Mouse (Mus musculus) intestine, embryonic 16.5 days (tissue): Measurements from ENCODE around the gene Plxna1. TPM values are rescaled to one million over a fixed set of nuclear protein-coding genes. Genes with fewer than 3 reads are reported as not detected.

Source experiments
- ATAC-seq: fragments of 200-750 bp; cut with Nextera tagmentation; 2 replicates; pipeline ENCODE4 v1.8.0; 2017; ENCODE audit warnings: moderate TSS enrichment, moderate library complexity
- H3K27ac ChIP-seq: fragments of 300-500 bp; sonication (generic); 2 replicates; pipeline ENCODE4 v1.5.1; 2014; ENCODE audit warnings: mild to moderate bottlenecking, low read length
- H3K27me3 ChIP-seq: fragments of 300-500 bp; sonication (generic); replicated peaks from 2 replicates; pipeline ENCODE4 v1.6.1; 2014; ENCODE audit warnings: low read length, control low read depth, mixed read lengths; ENCODE audit not compliant: control insufficient read depth, insufficient read depth
- H3K36me3 ChIP-seq: fragments of 300-500 bp; sonication (generic); 2 replicates; pipeline ENCODE4 v1.6.1; 2014; ENCODE audit warnings: low read length, control low read depth; ENCODE audit not compliant: control insufficient read depth, insufficient read depth
- H3K4me1 ChIP-seq: fragments of 300-500 bp; sonication (generic); 2 replicates; pipeline ENCODE4 v1.6.1; 2014; ENCODE audit warnings: low read length, control low read depth, mixed read lengths; ENCODE audit not compliant: control insufficient read depth, insufficient read depth
- H3K4me2 ChIP-seq: fragments of 300-500 bp; sonication (generic); 2 replicates; pipeline ENCODE4 v1.6.1; 2014; ENCODE audit warnings: low read depth, low read length, control low read depth
- H3K4me3 ChIP-seq: fragments of 300-500 bp; sonication (generic); 2 replicates; pipeline ENCODE4 v1.5.1; 2014; ENCODE audit warnings: mild to moderate bottlenecking, low read length
- H3K9ac ChIP-seq: fragments of 300-500 bp; sonication (generic); 2 replicates; pipeline ENCODE4 v1.6.1; 2014; ENCODE audit warnings: low read depth, low read length
- H3K9me3 ChIP-seq: fragments of 300-500 bp; sonication (generic); 2 replicates; pipeline ENCODE4 v1.6.1; 2016; ENCODE audit warnings: low read length, control low read depth; ENCODE audit not compliant: control insufficient read depth
- WGBS: fragments of 180-500 bp; shearing (Covaris S2); extraction: QIAGEN DNeasy Blood & Tissue Kit; methylation state at CpG from one replicate; pipeline ENCODE4 v1.1.7; 2014; 5-methylcytosine and 5-hydroxymethylcytosine counted together
- polyA plus RNA-seq: library from polyadenylated mRNA; unstranded; fragments of >200 nt; fragmentation: Nextera tagmentation; extraction: Ambion mirVana; gene quantifications from 2 replicates; pipeline ENCODE4 v1.2.1, GENCODE M21; 2015

Plxna1 gene
- polyA plus RNA-seq, 1 experiment from 2014 or later, result 5.4 TPM

- no peaks in the 10 kb centered on the region for H3K9me3 ChIP-seq
- H3K27me3 ChIP-seq, result no peaks in the 10 kb centered on the region
- no peak for ATAC-seq
- H3K27ac ChIP-seq, result no peak overlapping the region
- no peak overlapping the region for H3K9ac ChIP-seq
- H3K4me2 ChIP-seq, result no peak overlapping the region
- H3K4me3 ChIP-seq, result no peak overlapping the region
- H3K36me3 ChIP-seq, result no peaks in the 10 kb centered on the region
- 44% methylated on average over 1 of the region's 1 CpGs for WGBS
- H3K4me1 ChIP-seq, result no peaks in the 10 kb centered on the region
Observed at GRCm38 (mm10) chr6:89294621-89295020, 67.8 kb downstream of the Plxna1 start.

GRCm38 (mm10) chr6:89291494-89291893 lies 70.9 kb downstream of the Plxna1 start:
- no peak overlapping the region for H3K4me3 ChIP-seq
- H3K4me2 ChIP-seq, result no peak overlapping the region
- H3K27me3 ChIP-seq, result no peaks in the 10 kb centered on the region
- H3K36me3 ChIP-seq, result no peaks in the 10 kb centered on the region
- no peak overlapping the region for H3K27ac ChIP-seq
- H3K4me1 ChIP-seq, result peaks cover 7% of the 10 kb centered on the region; the same call in 1 of the 2 replicates
- H3K9ac ChIP-seq, result no peak overlapping the region
- H3K9me3 ChIP-seq, result no peaks in the 10 kb centered on the region
- no peak for ATAC-seq
- 54% methylated on average over 7 of the region's 7 CpGs for WGBS

- Histone ChIP-seq H3K4me1 (peaks cover 7% of the 10 kb centered on the region; the same call in 1 of the 2 replicates), H3K27me3 (no peaks in the 10 kb centered on the region), H3K9me3 (no peaks in the 10 kb centered on the region), H3K27ac (no peak overlapping the region), H3K36me3 (no peaks in the 10 kb centered on the region), H3K4me2 (no peak overlapping the region), H3K9ac (no peak overlapping the region), H3K4me3 (no peak overlapping the region)
- ATAC-seq, result no peak
- 22% methylated on average over 6 of the region's 6 CpGs for WGBS
Observed at GRCm38 (mm10) chr6:89288156-89288555, 74.3 kb downstream of the Plxna1 start.

- 43% methylated on average over 6 of the region's 6 CpGs for WGBS
- no peak overlapping the region for H3K4me2 ChIP-seq
- H3K27me3 ChIP-seq, result no peaks in the 10 kb centered on the region
- H3K27ac ChIP-seq, result no peak overlapping the region
- H3K9ac ChIP-seq, result no peak overlapping the region
- no peak overlapping the region for H3K4me3 ChIP-seq
- ATAC-seq, result peak; percentile 83
- no peaks in the 10 kb centered on the region for H3K36me3 ChIP-seq
- H3K4me1 ChIP-seq, result peaks cover 8% of the 10 kb centered on the region
- no peaks in the 10 kb centered on the region for H3K9me3 ChIP-seq
Observed at GRCm38 (mm10) chr6:89286700-89287428, 75.6 kb downstream of the Plxna1 start.

GRCm38 (mm10) chr6:89286286-89286655 lies 76.1 kb downstream of the Plxna1 start:
- ATAC-seq, result no peak
- no peak overlapping the region for H3K4me3 ChIP-seq
- H3K36me3 ChIP-seq, result no peaks in the 10 kb centered on the region
- 69% methylated on average over 3 of the region's 3 CpGs for WGBS
- no peaks in the 10 kb centered on the region for H3K9me3 ChIP-seq
- no peaks in the 10 kb centered on the region for H3K27me3 ChIP-seq
- H3K4me2 ChIP-seq, result no peak overlapping the region
- H3K4me1 ChIP-seq, result peaks cover 13% of the 10 kb centered on the region
- no peak overlapping the region for H3K27ac ChIP-seq
- no peak overlapping the region for H3K9ac ChIP-seq

GRCm38 (mm10) chr6:89285561-89286285 lies 76.7 kb downstream of the Plxna1 start:
- Histone ChIP-seq H3K4me3 (no peak overlapping the region), H3K9me3 (no peaks in the 10 kb centered on the region), H3K36me3 (no peaks in the 10 kb centered on the region), H3K4me1 (peaks cover 13% of the 10 kb centered on the region), H3K4me2 (no peak overlapping the region), H3K9ac (no peak overlapping the region), H3K27ac (no peak overlapping the region), H3K27me3 (no peaks in the 10 kb centered on the region)
- WGBS, result 49% methylated on average over 9 of the region's 9 CpGs
- no peak for ATAC-seq

- Histone ChIP-seq H3K4me1 (peaks cover 13% of the 10 kb centered on the region), H3K27me3 (no peaks in the 10 kb centered on the region), H3K9me3 (no peaks in the 10 kb centered on the region), H3K4me2 (no peak overlapping the region), H3K27ac (no peak overlapping the region), H3K36me3 (no peaks in the 10 kb centered on the region), H3K9ac (no peak overlapping the region), H3K4me3 (no peak overlapping the region)
- ATAC-seq, result no peak
Observed at GRCm38 (mm10) chr6:89285116-89285515, 77.3 kb downstream of the Plxna1 start.

- Histone ChIP-seq H3K4me2 (no peak overlapping the region), H3K9ac (no peak overlapping the region), H3K27ac (no peak overlapping the region), H3K4me3 (no peak overlapping the region), H3K4me1 (peaks cover 13% of the 10 kb centered on the region), H3K9me3 (no peaks in the 10 kb centered on the region), H3K36me3 (no peaks in the 10 kb centered on the region), H3K27me3 (no peaks in the 10 kb centered on the region)
- no peak for ATAC-seq
- 93% methylated on average over 4 of the region's 4 CpGs for WGBS
Observed at GRCm38 (mm10) chr6:89283095-89283494, 79.3 kb downstream of the Plxna1 start.

GRCm38 (mm10) chr6:89282626-89283025 lies 79.8 kb downstream of the Plxna1 start:
- no peak for ATAC-seq
- Histone ChIP-seq H3K4me2 (no peak overlapping the region), H3K4me1 (peaks cover 13% of the 10 kb centered on the region), H3K36me3 (no peaks in the 10 kb centered on the region), H3K4me3 (no peak overlapping the region), H3K27me3 (no peaks in the 10 kb centered on the region), H3K9ac (no peak overlapping the region), H3K27ac (no peak overlapping the region), H3K9me3 (no peaks in the 10 kb centered on the region)
- 37% methylated on average over 5 of the region's 5 CpGs for WGBS
